Mouse (Mus musculus) heart, embryonic 14.5 days (tissue): ENCODE data around the gene Vopp1. TPM values are rescaled to one million over a fixed set of nuclear protein-coding genes. Genes with fewer than 3 reads are reported as not detected.

Experiments
- ATAC-seq: fragments of 200-750 bp; cut with Nextera tagmentation; 2 replicates; pipeline ENCODE4 v1.8.0; 2017; ENCODE audit warnings: low read depth, moderate TSS enrichment; ENCODE audit not compliant: insufficient number of reproducible peaks, insufficient read depth, low FRiP score
- H3K27ac ChIP-seq, 2 experiments: fragments of 200-500 bp in 1 of 2; fragments of 300-500 bp in 1 of 2; sonication (generic) in 1 of 2; replicated peaks in 1 of 2; 2 replicates each; pipeline ENCODE4 v1.5.1; 2012 to 2014; ENCODE audit warnings: low read depth in 2 of 2, low read length in 2 of 2, control low read depth in 1 of 2, mild to moderate bottlenecking in 1 of 2, mixed read lengths in 1 of 2; ENCODE audit not compliant: control insufficient read depth in 1 of 2, insufficient read depth in 1 of 2
- H3K27me3 ChIP-seq: fragments of 300-500 bp; sonication (generic); 2 replicates; pipeline ENCODE4 v1.6.1; 2014; ENCODE audit warnings: mild to moderate bottlenecking, low read length, control low read depth; ENCODE audit not compliant: control insufficient read depth, insufficient read depth
- H3K36me3 ChIP-seq: fragments of 300-500 bp; sonication (generic); 2 replicates; pipeline ENCODE4 v1.6.1; 2014; ENCODE audit warnings: mild to moderate bottlenecking, control low read depth, low read length, mixed read lengths; ENCODE audit not compliant: control insufficient read depth, insufficient read depth
- H3K4me1 ChIP-seq, 2 experiments: fragments of 200-500 bp in 1 of 2; fragments of 300-500 bp in 1 of 2; sonication (generic) in 1 of 2; 2 replicates each; pipeline ENCODE4 v1.6.1; 2012 to 2014; ENCODE audit warnings: low read length in 2 of 2, control low read depth in 1 of 2, mixed read lengths in 1 of 2; ENCODE audit not compliant: control insufficient read depth in 2 of 2, insufficient read depth in 2 of 2
- H3K4me2 ChIP-seq: fragments of 300-500 bp; sonication (generic); 2 replicates; pipeline ENCODE4 v1.6.1; 2014; ENCODE audit warnings: mild to moderate bottlenecking, low read length
- H3K4me3 ChIP-seq, 2 experiments: fragments of 200-500 bp in 1 of 2; fragments of 300-500 bp in 1 of 2; sonication (generic) in 1 of 2; 2 replicates each; pipeline ENCODE4 v1.5.1; 2012 to 2014; ENCODE audit warnings: low read length in 2 of 2, mild to moderate bottlenecking in 2 of 2, control low read depth in 1 of 2, low read depth in 1 of 2, moderate library complexity in 1 of 2; ENCODE audit not compliant: control insufficient read depth in 1 of 2, insufficient read depth in 1 of 2
- H3K9ac ChIP-seq: fragments of 300-500 bp; sonication (generic); 2 replicates; pipeline ENCODE4 v1.6.1; 2014; ENCODE audit warnings: mild to moderate bottlenecking, low read length
- H3K9me3 ChIP-seq: fragments of 300-500 bp; sonication (generic); 2 replicates; pipeline ENCODE4 v1.6.1; 2016; ENCODE audit warnings: low read length, control low read depth; ENCODE audit not compliant: control insufficient read depth
- WGBS: fragments of 180-500 bp; shearing (Covaris S2); extraction: QIAGEN DNeasy Blood & Tissue Kit; methylation state at CpG from one replicate; pipeline ENCODE4 v1.1.7; 2014; 5-methylcytosine and 5-hydroxymethylcytosine counted together
- polyA plus RNA-seq: library from polyadenylated mRNA; unstranded; fragments of >200 nt; fragmentation: Nextera tagmentation; extraction: Ambion mirVana; gene quantifications from 2 replicates; pipeline ENCODE4 v1.2.1, GENCODE M21; 2014

Gene Vopp1
- polyA plus RNA-seq, 1 experiment from 2014 or later = 14.3 TPM

DNA sequence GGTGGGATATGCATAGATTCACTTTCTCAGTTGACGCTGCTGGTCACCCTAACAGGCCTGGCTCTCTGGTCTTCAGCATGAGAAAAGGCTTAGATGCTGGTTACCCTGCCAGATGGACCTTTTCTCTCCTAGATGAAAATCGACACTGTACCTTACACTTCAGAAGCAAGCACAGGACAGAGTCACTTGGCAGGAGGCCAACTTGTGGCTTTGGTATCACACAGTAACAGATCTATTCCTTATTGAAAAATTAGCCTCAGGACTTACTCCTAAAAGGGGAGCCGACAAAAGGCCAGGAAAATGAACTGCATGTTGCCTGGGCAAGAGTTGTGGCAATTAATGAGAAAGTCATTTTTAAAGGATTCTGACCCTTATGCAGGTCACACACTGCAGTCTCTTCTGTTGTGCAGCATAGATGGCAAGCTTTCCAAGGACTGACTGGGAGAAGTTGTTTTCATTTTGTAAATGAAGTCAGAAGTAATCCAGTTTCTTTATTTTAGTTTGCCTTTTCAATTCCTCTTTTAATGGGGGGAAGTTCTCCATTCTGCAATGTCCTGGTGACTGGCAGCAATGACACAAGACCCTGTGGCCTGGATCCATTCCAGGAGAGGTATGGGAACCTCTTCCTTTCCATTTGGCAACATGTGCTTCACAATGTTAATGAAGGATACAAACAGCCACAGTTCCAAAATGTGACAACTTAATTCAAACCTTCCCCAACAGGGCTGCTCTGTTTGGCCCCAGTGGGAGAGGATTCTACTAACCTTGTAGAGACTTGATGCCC lies 59.7 kb downstream of the Vopp1 start:
- H3K36me3 ChIP-seq = peaks cover 17% of the 10 kb centered on the region
- H3K4me1 ChIP-seq = peaks cover 0 to 15% of the 10 kb centered on the region in 2 experiments; a peak in 2 of 4 replicates
- WGBS = 42% methylated on average over 3 of the region's 3 CpGs
- H3K27me3 ChIP-seq = no peaks in the 10 kb centered on the region
- no peaks in the 10 kb centered on the region for H3K9me3 ChIP-seq
- H3K4me2 ChIP-seq = no peak overlapping the region
- no peak for ATAC-seq
- no peak overlapping the region for H3K4me3 ChIP-seq
- H3K9ac ChIP-seq = no peak overlapping the region
- no peak overlapping the region for H3K27ac ChIP-seq

DNA sequence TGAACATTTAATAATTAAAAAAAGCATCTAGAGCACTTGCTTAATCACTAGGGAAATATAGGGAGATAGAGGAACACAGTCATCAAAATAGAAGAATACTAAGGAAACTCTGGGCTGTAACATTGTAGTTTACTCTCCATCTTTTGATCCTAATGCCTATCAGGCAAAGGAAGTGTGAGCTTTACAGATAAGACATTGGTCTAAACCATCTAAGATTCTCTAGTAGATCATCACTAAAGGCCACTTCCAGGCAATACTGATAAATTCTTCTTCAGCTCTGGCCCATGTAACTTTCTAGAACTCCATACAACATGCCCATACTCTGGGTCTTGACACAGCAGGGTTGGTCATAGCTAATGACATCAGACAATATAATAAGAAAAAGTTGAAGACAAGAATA lies 61.9 kb downstream of the Vopp1 start:
- Histone ChIP-seq H3K4me3 (no peak overlapping the region), H3K4me2 (no peak overlapping the region), H3K9me3 (no peaks in the 10 kb centered on the region), H3K36me3 (peaks cover 20% of the 10 kb centered on the region), H3K9ac (no peak overlapping the region), H3K4me1 (peaks cover 0 to 15% of the 10 kb centered on the region in 2 experiments; a peak in 2 of 4 replicates), H3K27me3 (no peaks in the 10 kb centered on the region), H3K27ac (no peak overlapping the region)
- no peak for ATAC-seq

DNA sequence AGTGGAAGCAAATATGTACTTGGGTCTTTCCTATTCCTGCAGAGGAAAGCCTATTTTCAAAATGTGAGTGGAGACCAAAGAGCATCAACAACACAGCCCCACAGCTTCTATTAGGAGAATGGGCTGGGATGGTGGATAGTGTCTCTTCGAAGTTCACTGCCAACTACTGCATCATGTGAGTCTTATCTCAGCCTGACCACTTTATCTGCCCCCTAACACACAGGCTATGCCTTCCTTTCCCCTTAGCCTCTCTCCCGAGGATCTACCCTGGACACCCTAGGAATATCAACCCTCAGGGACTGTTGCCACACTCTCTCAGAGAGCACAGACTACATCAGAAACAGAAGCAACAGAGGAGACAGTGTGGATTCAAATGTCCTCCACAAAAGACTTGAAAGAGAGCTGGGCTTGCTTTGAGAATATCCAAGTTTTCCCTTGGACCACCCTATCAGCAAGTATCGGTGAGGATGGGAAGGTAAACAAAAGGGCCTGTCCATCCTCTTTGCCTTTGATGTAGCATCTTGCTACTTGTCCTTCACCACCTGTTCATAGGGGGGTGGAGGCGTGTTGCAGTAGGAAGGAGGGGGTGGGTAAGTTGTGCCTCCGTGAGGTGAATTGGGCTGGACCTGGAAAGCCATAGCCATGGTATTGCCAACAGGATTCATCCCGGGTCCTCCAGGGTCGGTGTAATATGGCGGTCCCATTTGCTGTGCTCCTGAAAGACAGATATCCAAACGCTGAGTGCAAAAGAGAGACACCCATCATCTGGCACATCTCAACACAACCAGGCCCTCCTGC lies 70.8 kb downstream of the Vopp1 start:
- H3K9ac ChIP-seq = no peak overlapping the region
- H3K4me3 ChIP-seq = no peak overlapping the region
- no peak overlapping the region for H3K4me2 ChIP-seq
- WGBS = 87% methylated on average over 9 of the region's 9 CpGs
- H3K4me1 ChIP-seq = no peaks in the 10 kb centered on the region
- H3K9me3 ChIP-seq = no peaks in the 10 kb centered on the region
- no peak for ATAC-seq
- peaks cover 22% of the 10 kb centered on the region for H3K36me3 ChIP-seq
- no peak overlapping the region for H3K27ac ChIP-seq
- H3K27me3 ChIP-seq = no peaks in the 10 kb centered on the region

DNA sequence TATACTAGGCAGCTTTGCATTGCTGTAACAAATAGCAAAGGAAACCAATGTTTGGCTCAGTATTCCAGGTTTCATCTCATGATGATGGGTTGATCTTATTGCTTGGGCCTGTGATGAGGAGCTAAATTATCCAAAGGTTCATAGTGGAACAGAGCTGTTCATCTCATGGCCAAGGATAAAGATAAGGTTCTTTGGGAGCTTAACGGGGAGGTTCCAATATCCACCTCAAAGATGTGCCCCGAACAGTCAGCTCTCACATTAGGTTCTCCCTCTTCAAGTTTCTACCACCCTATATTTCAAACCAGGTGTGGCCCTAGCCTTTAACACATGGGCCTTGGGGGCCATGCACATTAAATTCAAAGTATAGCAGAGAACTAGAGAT lies 79.2 kb downstream of the Vopp1 start:
- no peaks in the 10 kb centered on the region; the same call in 1 of the 2 replicates for H3K36me3 ChIP-seq

DNA sequence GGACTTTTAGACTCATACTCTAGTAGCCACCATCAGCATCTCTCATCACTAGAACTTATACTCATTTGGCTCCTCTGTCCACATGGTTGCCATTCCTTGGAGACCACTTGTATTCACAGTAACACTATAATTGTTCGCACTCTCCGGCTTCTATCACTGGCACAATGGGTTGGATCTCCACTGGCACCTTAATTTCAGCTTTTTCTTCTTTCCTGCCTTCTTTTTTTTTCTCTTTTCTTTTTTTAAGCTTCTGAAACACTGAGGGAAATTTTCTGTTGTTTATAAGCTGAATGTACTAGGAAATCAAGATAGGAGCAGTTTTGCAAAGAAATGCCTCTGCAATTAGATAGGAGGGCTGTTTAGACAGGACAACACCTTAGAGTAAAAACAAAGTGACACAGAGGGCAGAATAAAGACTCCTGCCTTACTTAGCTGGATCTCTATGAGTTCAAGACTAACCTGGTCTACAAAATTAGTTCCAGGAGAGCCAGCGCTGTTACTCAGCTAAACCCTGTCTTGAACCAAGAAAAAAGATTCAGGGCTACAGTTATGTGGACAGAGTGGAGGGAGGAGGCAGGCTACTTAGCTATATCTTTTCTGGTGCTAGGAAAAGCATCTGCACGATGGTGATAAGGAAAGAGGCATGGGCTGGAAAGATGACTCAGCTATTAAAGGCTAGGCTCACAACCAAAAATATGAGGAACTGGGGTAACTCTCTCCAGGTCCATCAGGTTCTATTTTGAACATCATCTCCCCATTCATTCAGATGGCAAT lies 79.8 kb downstream of the Vopp1 start:
- Histone ChIP-seq H3K9me3 (0 out of 2 replicates have a peak, but pooled peaks cover 3% of the 10 kb centered on the region), H3K4me3 (no peak overlapping the region), H3K27ac (no peak overlapping the region), H3K4me1 (0 out of 4 replicates have a peak, but pooled peaks cover 0 to 5% of the 10 kb centered on the region in 2 experiments), H3K36me3 (no peaks in the 10 kb centered on the region; the same call in 1 of the 2 replicates), H3K9ac (no peak overlapping the region), H3K27me3 (no peaks in the 10 kb centered on the region), H3K4me2 (no peak overlapping the region)
- ATAC-seq = no peak
- 66% methylated on average over 4 of the region's 4 CpGs for WGBS

More for the DNA sequence above, 79.2 kb downstream of the Vopp1 start:
- Histone ChIP-seq H3K4me2 (no peak overlapping the region), H3K4me1 (0 out of 4 replicates have a peak, but pooled peaks cover 0 to 5% of the 10 kb centered on the region in 2 experiments), H3K27me3 (no peaks in the 10 kb centered on the region), H3K27ac (no peak overlapping the region), H3K4me3 (no peak overlapping the region), H3K9me3 (0 out of 2 replicates have a peak, but pooled peaks cover 3% of the 10 kb centered on the region), H3K9ac (no peak overlapping the region)
- WGBS = 90% methylated on average over 2 of the region's 2 CpGs
- ATAC-seq = no peak

DNA sequence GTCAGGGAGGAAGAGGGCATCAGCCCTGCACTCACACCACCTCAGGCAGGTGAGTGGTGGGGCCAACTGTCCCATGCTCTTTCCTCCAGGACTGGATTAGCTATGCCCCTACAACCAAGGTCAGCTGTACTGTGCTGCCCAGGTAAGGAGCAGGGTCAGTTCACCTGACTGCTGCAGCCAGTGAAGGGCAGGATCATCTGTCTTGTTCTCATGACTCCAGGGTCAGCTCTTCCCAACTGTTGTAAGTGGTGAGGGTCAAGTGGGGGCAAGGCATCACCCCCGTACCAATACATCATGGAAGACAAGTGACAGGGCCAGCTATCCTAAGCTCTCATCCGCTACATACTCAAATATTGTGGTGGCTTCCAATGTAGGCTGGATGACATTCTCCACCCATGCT lies 80.8 kb downstream of the Vopp1 start:
- no peak for ATAC-seq
- Histone ChIP-seq H3K36me3 (peaks cover 3% of the 10 kb centered on the region; the same call in 1 of the 2 replicates), H3K9ac (no peak overlapping the region), H3K9me3 (0 out of 2 replicates have a peak, but pooled peaks cover 3% of the 10 kb centered on the region), H3K4me1 (0 out of 4 replicates have a peak, but pooled peaks cover 0 to 5% of the 10 kb centered on the region in 2 experiments), H3K4me2 (no peak overlapping the region), H3K27me3 (no peaks in the 10 kb centered on the region), H3K4me3 (no peak overlapping the region), H3K27ac (no peak overlapping the region)
- 85% methylated on average over 2 of the region's 2 CpGs for WGBS

DNA sequence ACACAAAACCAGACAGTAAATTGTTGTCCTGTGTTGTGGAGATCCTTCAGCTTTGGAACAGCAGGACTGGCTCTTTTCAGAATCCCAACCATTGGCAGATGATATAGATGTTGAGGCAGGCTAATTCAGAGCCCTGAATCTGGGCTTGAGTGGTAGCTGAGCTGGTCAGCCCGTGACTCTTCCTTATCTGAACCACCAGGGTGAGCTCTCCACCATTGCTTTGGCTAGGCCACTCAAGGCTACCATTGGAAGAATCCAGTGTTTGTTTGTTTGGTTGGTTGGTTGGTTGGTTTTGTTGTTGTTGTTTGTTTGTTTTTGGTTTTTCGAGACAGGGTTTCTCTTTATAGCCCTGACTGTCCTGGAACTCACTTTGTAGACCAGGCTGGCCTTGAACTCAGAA lies 81.6 kb downstream of the Vopp1 start:
- H3K4me1 ChIP-seq = 0 out of 4 replicates have a peak, but pooled peaks cover 0 to 5% of the 10 kb centered on the region in 2 experiments
- no peak overlapping the region for H3K9ac ChIP-seq
- no peaks in the 10 kb centered on the region for H3K27me3 ChIP-seq
- H3K9me3 ChIP-seq = 0 out of 2 replicates have a peak, but pooled peaks cover under 1% of the 10 kb centered on the region
- H3K36me3 ChIP-seq = peaks cover 7% of the 10 kb centered on the region; the same call in 1 of the 2 replicates
- no peak overlapping the region for H3K4me2 ChIP-seq
- H3K4me3 ChIP-seq = no peak overlapping the region
- ATAC-seq = no peak
- H3K27ac ChIP-seq = no peak overlapping the region
- WGBS = 63% methylated on average over 2 of the region's 2 CpGs
